Mouse (Mus musculus) granulocyte monocyte progenitor cell, adult 5-6 weeks (primary cell): ENCODE results near the gene Trpv3. TPM values are rescaled to one million over a fixed set of nuclear protein-coding genes. Genes with fewer than 3 reads are reported as not detected.
"Not testable (repeated sequence)": the region's sequence is repeated elsewhere in the genome, so short reads cannot be mapped to it uniquely, and the experiment has no call there.

Experiments
- ATAC-seq: replicated peaks from 2 replicates; pipeline ENCODE4 v1.8.0; 2016; ENCODE audit warnings: mild to moderate bottlenecking, moderate TSS enrichment, inconsistent platforms; ENCODE audit not compliant: poor library complexity, severe bottlenecking
- total RNA-seq, 2 experiments: library from RNA; stranded (forward) in 1 of 2; stranded (reverse) in 1 of 2; fragments of 200-712, 200-1000 nt in 1 of 2; fragments of >200 nt in 1 of 2; fragmentation: Nextera tagmentation in 1 of 2; gene quantifications; 2 replicates each; pipeline ENCODE4 v1.2.3; 2014 to 2017

Trpv3 gene
- total RNA-seq, 2 experiments from 2014 or later, result not detected

GRCm38 (mm10) chr11:73283926-73284325, 16.7 kb downstream of the Trpv3 start:
- no peak for ATAC-seq

GRCm38 (mm10) chr11:73284351-73284750, 17.2 kb downstream of the Trpv3 start:
- no peak for ATAC-seq

GRCm38 (mm10) chr11:73289621-73290020, 22.4 kb downstream of the Trpv3 start:
- no peak for ATAC-seq

- ATAC-seq, result no peak
These were observed 35.9 kb downstream of the Trpv3 start for GRCm38 (mm10) chr11:73303123-73303522.

- ATAC-seq, result no peak
These were observed 48.8 kb downstream of the Trpv3 start for GRCm38 (mm10) chr11:73315961-73316360.

GRCm38 (mm10) chr11:73318581-73318980, 51.4 kb downstream of the Trpv3 start:
- ATAC-seq, result not testable (repeated sequence)

- not testable (repeated sequence) for ATAC-seq
These were observed 53.9 kb downstream of the Trpv3 start for GRCm38 (mm10) chr11:73321064-73321463.

GRCm38 (mm10) chr11:73323906-73324830, 57.0 kb downstream of the Trpv3 start:
- no peak; the same call in 1 of the 2 replicates for ATAC-seq

- ATAC-seq, result peak; percentile 67
These were observed 59.3 kb downstream of the Trpv3 start for GRCm38 (mm10) chr11:73326485-73326886.

GRCm38 (mm10) chr11:73327361-73327760, 60.2 kb downstream of the Trpv3 start:
- no peak for ATAC-seq

GRCm38 (mm10) chr11:73329442-73329841, 62.3 kb downstream of the Trpv3 start, which contains the start of the genes Aspa, Gm49340 and Spata22:
Aspa (minus strand) TSS chr11:73329596.
Gm49340 (plus strand) TSS chr11:73329741.
Spata22 (plus strand) TSS chr11:73329741.
- no peak for ATAC-seq

- ATAC-seq, result no peak
These were observed 66.2 kb downstream of the Trpv3 start for GRCm38 (mm10) chr11:73333357-73333756.

GRCm38 (mm10) chr11:73336919-73337318, 69.7 kb downstream of the Trpv3 start:
- ATAC-seq, result no peak

Other genes with a start within 250 kb of the Trpv3 start
- gene Camkk1, start 248.4 kb upstream of the Trpv3 start, total RNA-seq (2014; fragmentation: Nextera tagmentation), result 0.49 and 0.86 TPM in 2 replicates
- 1.5 and 3.1 TPM in 2 replicates for gene Camkk1, start 248.4 kb upstream of the Trpv3 start, total RNA-seq (2017)
- 10.1 and 13.2 TPM in 2 replicates for gene Ncbp3, start 219.6 kb upstream of the Trpv3 start, total RNA-seq (2014; fragmentation: Nextera tagmentation)
- gene Ncbp3, start 219.6 kb upstream of the Trpv3 start, total RNA-seq (2017), result 12.6 and 15.6 TPM in 2 replicates
- gene Itgae, start 176.8 kb upstream of the Trpv3 start, total RNA-seq (2014; fragmentation: Nextera tagmentation), result 0.68 TPM in 1 of 2 replicates, not detected in the other
- gene Itgae, start 176.8 kb upstream of the Trpv3 start, total RNA-seq (2017), result 0.77 TPM in 1 of 2 replicates, not detected in the other
- 15.6 and 18.7 TPM in 2 replicates for gene Haspin, start 129.1 kb upstream of the Trpv3 start, total RNA-seq (2014; fragmentation: Nextera tagmentation)
- gene Haspin, start 129.1 kb upstream of the Trpv3 start, total RNA-seq (2017), result 20.5 and 23.0 TPM in 2 replicates
- gene P2rx5, start 107.0 kb upstream of the Trpv3 start, total RNA-seq (2014; fragmentation: Nextera tagmentation), result not detected in 2 replicates
- not detected in 2 replicates for gene P2rx5, start 107.0 kb upstream of the Trpv3 start, total RNA-seq (2017)
- gene Emc6, start 90.4 kb upstream of the Trpv3 start, total RNA-seq (2014; fragmentation: Nextera tagmentation), result 71.0 and 77.9 TPM in 2 replicates
- 50.7 and 76.5 TPM in 2 replicates for gene Emc6, start 90.4 kb upstream of the Trpv3 start, total RNA-seq (2017)
- gene Tax1bp3, start 90.3 kb upstream of the Trpv3 start, total RNA-seq (2014; fragmentation: Nextera tagmentation), result 10.4 and 19.9 TPM in 2 replicates
- gene Tax1bp3, start 90.3 kb upstream of the Trpv3 start, total RNA-seq (2017), result 6.3 and 11.7 TPM in 2 replicates
- gene Ctns, start 68.3 kb upstream of the Trpv3 start, total RNA-seq (2014; fragmentation: Nextera tagmentation), result 24.7 and 26.8 TPM in 2 replicates
- 15.6 and 17.5 TPM in 2 replicates for gene Ctns, start 68.3 kb upstream of the Trpv3 start, total RNA-seq (2017)
- 1.8 and 1.9 TPM in 2 replicates for gene Shpk, start 67.9 kb upstream of the Trpv3 start, total RNA-seq (2014; fragmentation: Nextera tagmentation)
- gene Shpk, start 67.9 kb upstream of the Trpv3 start, total RNA-seq (2017), result 1.8 and 3.1 TPM in 2 replicates
- gene Trpv1, start 33.1 kb upstream of the Trpv3 start, total RNA-seq (2014; fragmentation: Nextera tagmentation), result not detected in 2 replicates
- gene Trpv1, start 33.1 kb upstream of the Trpv3 start, total RNA-seq (2017), result not detected in 2 replicates
- not detected in 2 replicates for gene Aspa, start 62.2 kb downstream of the Trpv3 start, total RNA-seq (2014; fragmentation: Nextera tagmentation)
- gene Aspa, start 62.2 kb downstream of the Trpv3 start, total RNA-seq (2017), result 0.62 and 1.9 TPM in 2 replicates
- not detected in 2 replicates for gene Gm49340, start 62.4 kb downstream of the Trpv3 start, total RNA-seq (2014; fragmentation: Nextera tagmentation)
- gene Gm49340, start 62.4 kb downstream of the Trpv3 start, total RNA-seq (2017), result not detected in 2 replicates
- not detected in 2 replicates for gene Spata22, start 62.4 kb downstream of the Trpv3 start, total RNA-seq (2014; fragmentation: Nextera tagmentation)
- not detected in 2 replicates for gene Spata22, start 62.4 kb downstream of the Trpv3 start, total RNA-seq (2017)
- not detected in 2 replicates for gene Olfr20, start 83.4 kb downstream of the Trpv3 start, total RNA-seq (2014; fragmentation: Nextera tagmentation)
- gene Olfr20, start 83.4 kb downstream of the Trpv3 start, total RNA-seq (2017), result not detected in 2 replicates
- gene Olfr376, start 103.9 kb downstream of the Trpv3 start, total RNA-seq (2014; fragmentation: Nextera tagmentation), result not detected in 2 replicates
- not detected in 2 replicates for gene Olfr376, start 103.9 kb downstream of the Trpv3 start, total RNA-seq (2017)
- not detected in 2 replicates for gene Olfr1, start 132.2 kb downstream of the Trpv3 start, total RNA-seq (2014; fragmentation: Nextera tagmentation)
- gene Olfr1, start 132.2 kb downstream of the Trpv3 start, total RNA-seq (2017), result not detected in 2 replicates
- not detected in 2 replicates for gene Olfr378, start 161.1 kb downstream of the Trpv3 start, total RNA-seq (2014; fragmentation: Nextera tagmentation)
- gene Olfr378, start 161.1 kb downstream of the Trpv3 start, total RNA-seq (2017), result not detected in 2 replicates
- gene Olfr380, start 190.1 kb downstream of the Trpv3 start, total RNA-seq (2014; fragmentation: Nextera tagmentation), result not detected in 2 replicates
- gene Olfr380, start 190.1 kb downstream of the Trpv3 start, total RNA-seq (2017), result not detected in 2 replicates
- gene Olfr381, start 224.2 kb downstream of the Trpv3 start, total RNA-seq (2014; fragmentation: Nextera tagmentation), result not detected in 2 replicates
- not detected in 2 replicates for gene Olfr381, start 224.2 kb downstream of the Trpv3 start, total RNA-seq (2017)
- gene Olfr382, start 249.8 kb downstream of the Trpv3 start, total RNA-seq (2014; fragmentation: Nextera tagmentation), result not detected in 2 replicates
- not detected in 2 replicates for gene Olfr382, start 249.8 kb downstream of the Trpv3 start, total RNA-seq (2017)